ENCODE assay signal across 8 mouse cellular contexts in genomic region chr10:34282420-34283238, GRCm38 (mm10). TPM values are rescaled to one million over a fixed set of nuclear protein-coding genes. Genes with fewer than 3 reads are reported as not detected.
DNase-seq lines count a peak whose midpoint lies in the region; ATAC-seq and TF ChIP-seq lines count a peak whose summit lies in the region.

No protein-coding gene starts in this region.

- peak; percentile 54 for DNase-seq in CD4-positive helper T cell, adult 2 months (ENCODE audit: low read depth, low spot score)
- peak; percentile 41 for DNase-seq in embryo, embryonic 11 days
- peak; percentile 36 for DNase-seq in heart, adult 8-10 months (ENCODE audit: low spot score)
- peak; percentile 87 for DNase-seq in kidney, adult 2 months
- no peak for DNase-seq in liver, embryonic 11.5 days (ENCODE audit: low spot score)
- DNase-seq in urinary bladder, postnatal 25 days (ENCODE audit: low spot score) = peak; percentile 42

- no peaks in the 10 kb centered on the region for H3K36me3 ChIP-seq in kidney, adult 2 months (ENCODE audit: control insufficient read depth, insufficient read depth, low read length)
- no peaks in the 10 kb centered on the region for H3K36me3 ChIP-seq in liver, embryonic 11.5 days (ENCODE audit: control insufficient read depth, insufficient read depth, low read length)
- peaks cover 5% of the 10 kb centered on the region; the same call in 1 of the 2 replicates for H3K36me3 ChIP-seq in midbrain, embryonic 16.5 days (ENCODE audit: control insufficient read depth, insufficient read depth, low read length)

- no peaks in the 10 kb centered on the region for H3K9me3 ChIP-seq in liver, embryonic 11.5 days (ENCODE audit: control insufficient read depth, low read length)
- no peaks in the 10 kb centered on the region for H3K9me3 ChIP-seq in midbrain, embryonic 16.5 days (replicated peaks; ENCODE audit: control insufficient read depth, low read length, poor library complexity, severe bottlenecking)

- peak overlapping the region; percentile 96 for H3K9ac ChIP-seq in liver, embryonic 11.5 days (ENCODE audit: low read depth, low read length)
- H3K9ac ChIP-seq in midbrain, embryonic 16.5 days (ENCODE audit: low read depth, low read length) = peak overlapping the region; percentile 97

- peak overlapping the region; percentile 91 for H3K4me2 ChIP-seq in liver, embryonic 11.5 days
- peak overlapping the region; percentile 79 for H3K4me2 ChIP-seq in midbrain, embryonic 16.5 days (ENCODE audit: low read length)

- TF ChIP-seq CTCF in kidney, adult 2 months (conservative IDR thresholded peaks at IDR 0.05; ENCODE audit: insufficient read depth, insufficient read length, low read depth, low read length) = no peak

- 2% methylated on average over 47 of the region's 47 CpGs for WGBS in kidney, adult 2 months
- 3% methylated on average over 47 of the region's 47 CpGs for WGBS in liver, embryonic 11.5 days
- 3% methylated on average over 47 of the region's 47 CpGs for WGBS in midbrain, embryonic 16.5 days

- peak; percentile 8 for ATAC-seq in activated CD4-positive, CD25-positive, alpha-beta regulatory T cell, adult 4 months
- ATAC-seq in liver, embryonic 11.5 days (replicated peaks; ENCODE audit: low FRiP score) = peak; percentile 48
- peak; percentile 49 for ATAC-seq in midbrain, embryonic 16.5 days

- TF ChIP-seq POLR2A in kidney, adult 2 months (IDR thresholded peaks at IDR 0.05; ENCODE audit: low read depth, low read length) = no peak

- H3K27ac ChIP-seq in kidney, adult 2 months (ENCODE audit: insufficient read depth, low read depth, low read length) = peak overlapping the region; percentile 69
- H3K27ac ChIP-seq in liver, embryonic 11.5 days (ENCODE audit: low read depth, low read length) = peak overlapping the region; percentile 56; the same call in 1 of the 2 replicates
- peak overlapping the region; percentile 81 for H3K27ac ChIP-seq in midbrain, embryonic 16.5 days (ENCODE audit: low read length)

- no peaks in the 10 kb centered on the region for H3K27me3 ChIP-seq in kidney, adult 2 months (replicated peaks; ENCODE audit: control insufficient read depth, insufficient read depth, low read length)
- H3K27me3 ChIP-seq in liver, embryonic 11.5 days (replicated peaks; ENCODE audit: control insufficient read depth, insufficient read depth, low read length) = no peaks in the 10 kb centered on the region
- H3K27me3 ChIP-seq in midbrain, embryonic 16.5 days (ENCODE audit: control insufficient read depth, insufficient read depth, low read depth, low read length) = no peaks in the 10 kb centered on the region

- H3K4me1 ChIP-seq in kidney, adult 2 months (ENCODE audit: control insufficient read depth, insufficient read depth, low read length) = peaks cover 10% of the 10 kb centered on the region; the same call in 1 of the 2 replicates
- peaks cover 12% of the 10 kb centered on the region for H3K4me1 ChIP-seq in liver, embryonic 11.5 days (replicated peaks; ENCODE audit: control insufficient read depth, insufficient read depth, low read length)
- H3K4me1 ChIP-seq in midbrain, embryonic 16.5 days (ENCODE audit: control insufficient read depth, insufficient read depth, low read length) = peaks cover 18% of the 10 kb centered on the region

- H3K4me3 ChIP-seq in kidney, adult 2 months (ENCODE audit: insufficient read depth, low read depth, low read length) = peak overlapping the region; percentile 87
- H3K4me3 ChIP-seq in liver, embryonic 11.5 days (ENCODE audit: low read depth, low read length) = peak overlapping the region; percentile 98
- peak overlapping the region; percentile 86 for H3K4me3 ChIP-seq in midbrain, embryonic 16.5 days (ENCODE audit: low read depth, low read length)

RNA-seq across cellular contexts. Expression of gene Tspyl1, which starts 0.6 kb away (rescaled TPM):
- 10 to 100 TPM; 37.1 to 45.4 TPM for polyA plus RNA-seq in activated CD4-positive, CD25-positive, alpha-beta regulatory T cell, adult 4 months (2017; shearing (Covaris generic))
- total RNA-seq in heart, adult 8-10 months (2022) = 10 to 100 TPM; 65.2 to 73.0 (median 68.1) TPM
- polyA plus RNA-seq in kidney, adult 2 months (2012; rRNA removed) = 26.0 and 28.3 TPM in 2 replicates
- 36.5 and 39.0 TPM in 2 replicates for polyA plus RNA-seq in liver, embryonic 11.5 days (2014; fragmentation: Nextera tagmentation; extraction: Ambion mirVana)
- 128 and 149 TPM in 2 replicates for polyA plus RNA-seq in midbrain, embryonic 16.5 days (2015; fragmentation: Nextera tagmentation; extraction: Ambion mirVana)

RNA-seq across cellular contexts. Expression of gene Tspyl4, which starts 14.6 kb away (rescaled TPM):
- 10 to 100 TPM; 12.1 to 15.8 TPM for polyA plus RNA-seq in activated CD4-positive, CD25-positive, alpha-beta regulatory T cell, adult 4 months (2017; shearing (Covaris generic))
- 10 to 100 TPM; 13.9 to 20.4 (median 14.5) TPM for total RNA-seq in heart, adult 8-10 months (2022)
- polyA plus RNA-seq in kidney, adult 2 months (2012; rRNA removed) = 7.6 and 8.2 TPM in 2 replicates
- 1.5 and 2.2 TPM in 2 replicates for polyA plus RNA-seq in liver, embryonic 11.5 days (2014; fragmentation: Nextera tagmentation; extraction: Ambion mirVana)
- 406 and 423 TPM in 2 replicates for polyA plus RNA-seq in midbrain, embryonic 16.5 days (2015; fragmentation: Nextera tagmentation; extraction: Ambion mirVana)

Comparison
In these comparisons a context has a peak if more than half of its experiments do, and no peak if none do; other contexts are left out.
1. RNA of gene Tspyl4, which starts 14.6 kb away (polyA plus RNA-seq): 406 to 423 TPM in midbrain, embryonic 16.5 days; 12.1 to 15.8 TPM in activated CD4-positive, CD25-positive, alpha-beta regulatory T cell, adult 4 months, 7.6 to 8.2 TPM in kidney, adult 2 months and 1.5 to 2.2 TPM in liver, embryonic 11.5 days; every median in the first group is over 10 times any median in the second.
2. Peak in every context shown above with its lines, with median percentiles within 50 percentile points of each other: ATAC-seq, H3K27ac ChIP-seq and H3K4me3 ChIP-seq.